Mouse (Mus musculus): Measurements from ENCODE around the gene Fabp1. TPM values are rescaled to one million over a fixed set of nuclear protein-coding genes. Genes with fewer than 3 reads are reported as not detected.

Gene Fabp1
- 3,332 and 4,986 TPM in 2 replicates for polyA plus RNA-seq (2012; rRNA removed)

DNA sequence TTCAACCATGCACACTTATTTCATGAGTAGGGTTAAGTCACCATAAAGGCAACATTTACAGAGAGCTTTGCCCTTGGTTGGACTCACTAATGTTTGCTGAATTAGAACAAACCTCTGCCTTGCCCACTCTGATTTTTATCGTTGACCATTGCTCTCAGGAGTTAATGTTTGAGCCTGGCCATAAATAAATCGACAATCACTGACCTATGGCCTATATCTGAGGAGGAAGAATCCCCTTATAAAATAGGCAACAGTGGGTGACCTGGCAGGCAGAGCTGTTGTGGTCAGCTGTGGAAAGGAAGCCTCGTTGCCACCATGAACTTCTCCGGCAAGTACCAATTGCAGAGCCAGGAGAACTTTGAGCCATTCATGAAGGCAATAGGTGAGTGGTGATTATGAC is at the start of gene Fabp1:
Gene Fabp1 (plus strand): TSS at position 216 of the 400 bp plus-strand sequence.

Other genes starting within 250 kb of the Fabp1 start
- not detected in 2 replicates for gene Foxi3, start 243.3 kb upstream of the Fabp1 start, polyA plus RNA-seq (2012; rRNA removed)
- 20.9 and 28.3 TPM in 2 replicates for gene Thnsl2, start 55.4 kb upstream of the Fabp1 start, polyA plus RNA-seq (2012; rRNA removed)
- gene Krcc1, start 71.8 kb downstream of the Fabp1 start, polyA plus RNA-seq (2012; rRNA removed): 18.7 and 20.3 TPM in 2 replicates
- gene Smyd1, start 122.4 kb downstream of the Fabp1 start, polyA plus RNA-seq (2012; rRNA removed): 0.32 and 0.43 TPM in 2 replicates
- 0.04 TPM in 1 of 2 replicates, not detected in the other for gene Cd8b1, start 123.0 kb downstream of the Fabp1 start, polyA plus RNA-seq (2012; rRNA removed)
- 0.05 TPM in 1 of 2 replicates, not detected in the other for gene Cd8a, start 173.6 kb downstream of the Fabp1 start, polyA plus RNA-seq (2012; rRNA removed)
- gene Rmnd5a, start 240.8 kb downstream of the Fabp1 start, polyA plus RNA-seq (2012; rRNA removed): 16.4 and 16.9 TPM in 2 replicates

All from liver, embryonic 18 days (tissue).